Mouse (Mus musculus): ENCODE measurements around the gene Tmem30a. TPM values are rescaled to one million over a fixed set of nuclear protein-coding genes. Genes with fewer than 3 reads are reported as not detected.

Tmem30a gene
- polyA plus RNA-seq, 1 experiment from 2014 or later: 61.2 TPM

DNA sequence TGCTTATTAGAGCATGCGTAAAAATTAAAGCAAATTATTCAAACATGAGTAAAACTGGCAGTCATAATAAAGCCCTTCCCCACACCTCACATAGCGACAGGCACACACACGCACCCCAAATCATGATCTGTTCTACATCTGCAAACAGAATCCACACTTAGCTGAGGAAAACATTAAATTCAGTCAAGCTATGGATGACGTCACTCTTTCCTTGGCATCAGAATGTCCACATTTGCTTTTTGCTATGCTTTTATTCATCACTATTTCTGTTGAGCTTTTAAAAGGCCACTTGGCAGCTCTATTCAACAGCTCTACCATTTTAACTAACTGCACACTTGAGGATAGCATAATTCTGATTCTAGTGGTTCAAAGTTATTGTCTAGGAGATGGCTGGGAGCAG, 21.3 kb upstream of the Tmem30a start:
- no peaks in the 10 kb centered on the region for H3K4me1 ChIP-seq (replicated peaks)
- 94% methylated on average over 4 of the region's 4 CpGs for WGBS
- H3K27me3 ChIP-seq (ENCODE audit: insufficient read depth, poor library complexity, severe bottlenecking): no peaks in the 10 kb centered on the region
- peaks cover 36% of the 10 kb centered on the region for H3K36me3 ChIP-seq
- H3K4me3 ChIP-seq: no peak overlapping the region
- peaks cover 19% of the 10 kb centered on the region for H3K9me3 ChIP-seq
- H3K27ac ChIP-seq: no peak overlapping the region
- DNase-seq (ENCODE audit: low spot score): no peak

GRCm38 (mm10) chr9:79810969-79811902, 17.9 kb upstream of the Tmem30a start:
- Histone ChIP-seq H3K27me3 (ENCODE audit: insufficient read depth, poor library complexity, severe bottlenecking) (no peaks in the 10 kb centered on the region), H3K4me1 (replicated peaks) (0 out of 2 replicates have a peak, but pooled peaks cover 3% of the 10 kb centered on the region), H3K36me3 (peaks cover 4% of the 10 kb centered on the region; the same call in 1 of the 2 replicates), H3K27ac (no peak overlapping the region), H3K9me3 (no peaks in the 10 kb centered on the region), H3K4me3 (no peak overlapping the region)
- DNase-seq (ENCODE audit: low spot score): no peak
- 83% methylated on average over 11 of the region's 11 CpGs for WGBS

GRCm38 (mm10) chr9:79810534-79810933, 17.2 kb upstream of the Tmem30a start:
- Histone ChIP-seq H3K4me3 (no peak overlapping the region), H3K27me3 (ENCODE audit: insufficient read depth, poor library complexity, severe bottlenecking) (no peaks in the 10 kb centered on the region), H3K4me1 (replicated peaks) (0 out of 2 replicates have a peak, but pooled peaks cover 3% of the 10 kb centered on the region), H3K9me3 (no peaks in the 10 kb centered on the region), H3K36me3 (no peaks in the 10 kb centered on the region), H3K27ac (no peak overlapping the region)
- WGBS: 91% methylated on average over 3 of the region's 3 CpGs
- no peak for DNase-seq (ENCODE audit: low spot score)

DNA sequence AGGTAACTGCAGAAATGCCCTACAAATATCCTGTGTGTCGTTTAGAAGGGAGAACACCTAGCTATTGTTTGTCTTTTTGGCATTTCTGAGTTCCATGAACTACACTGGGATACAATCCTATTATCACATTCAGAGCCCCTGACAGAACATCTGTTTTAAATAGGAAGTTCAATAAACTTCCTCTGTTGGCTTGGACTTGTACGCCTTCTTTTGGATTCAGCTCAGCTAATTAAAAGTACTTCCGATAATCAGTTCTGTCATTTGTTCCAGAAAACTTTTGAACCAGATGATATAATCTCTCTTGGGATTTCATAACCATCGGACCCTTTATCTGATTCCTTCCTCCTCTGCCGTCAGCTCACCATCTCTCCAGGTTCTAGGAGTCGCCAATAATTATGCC, 16.1 kb upstream of the Tmem30a start:
- WGBS: 78% methylated on average over 6 of the region's 6 CpGs
- no peaks in the 10 kb centered on the region for H3K9me3 ChIP-seq
- H3K27me3 ChIP-seq (ENCODE audit: insufficient read depth, poor library complexity, severe bottlenecking): no peaks in the 10 kb centered on the region
- H3K4me3 ChIP-seq: no peak overlapping the region
- no peak overlapping the region for H3K27ac ChIP-seq
- DNase-seq (ENCODE audit: low spot score): no peak
- no peaks in the 10 kb centered on the region for H3K36me3 ChIP-seq
- H3K4me1 ChIP-seq (replicated peaks): 0 out of 2 replicates have a peak, but pooled peaks cover 3% of the 10 kb centered on the region

DNA sequence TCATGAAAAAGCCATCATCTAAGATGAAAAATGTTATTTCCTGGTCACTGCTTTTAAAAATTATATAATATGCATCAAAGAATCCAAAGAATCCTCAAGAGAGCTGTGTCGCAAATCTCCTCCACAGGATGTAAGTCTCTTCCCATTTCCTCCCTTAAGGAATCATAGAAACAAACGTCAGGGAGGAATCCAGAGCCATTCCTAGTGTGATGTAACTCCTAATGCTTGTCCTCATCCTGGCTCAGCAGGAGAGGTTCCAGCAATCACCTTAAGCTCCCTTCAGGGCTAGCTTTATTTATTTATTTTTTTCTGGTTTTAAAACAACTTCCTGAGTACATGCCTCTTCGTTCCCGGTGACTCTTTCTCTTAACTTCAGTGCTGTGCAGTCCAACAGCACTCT, 13.9 kb upstream of the Tmem30a start:
- Histone ChIP-seq H3K36me3 (no peaks in the 10 kb centered on the region), H3K9me3 (no peaks in the 10 kb centered on the region), H3K4me3 (no peak overlapping the region), H3K4me1 (replicated peaks) (0 out of 2 replicates have a peak, but pooled peaks cover 3% of the 10 kb centered on the region), H3K27ac (no peak overlapping the region), H3K27me3 (ENCODE audit: insufficient read depth, poor library complexity, severe bottlenecking) (no peaks in the 10 kb centered on the region)
- DNase-seq (ENCODE audit: low spot score): no peak
- WGBS: 58% methylated on average over 4 of the region's 4 CpGs

DNA sequence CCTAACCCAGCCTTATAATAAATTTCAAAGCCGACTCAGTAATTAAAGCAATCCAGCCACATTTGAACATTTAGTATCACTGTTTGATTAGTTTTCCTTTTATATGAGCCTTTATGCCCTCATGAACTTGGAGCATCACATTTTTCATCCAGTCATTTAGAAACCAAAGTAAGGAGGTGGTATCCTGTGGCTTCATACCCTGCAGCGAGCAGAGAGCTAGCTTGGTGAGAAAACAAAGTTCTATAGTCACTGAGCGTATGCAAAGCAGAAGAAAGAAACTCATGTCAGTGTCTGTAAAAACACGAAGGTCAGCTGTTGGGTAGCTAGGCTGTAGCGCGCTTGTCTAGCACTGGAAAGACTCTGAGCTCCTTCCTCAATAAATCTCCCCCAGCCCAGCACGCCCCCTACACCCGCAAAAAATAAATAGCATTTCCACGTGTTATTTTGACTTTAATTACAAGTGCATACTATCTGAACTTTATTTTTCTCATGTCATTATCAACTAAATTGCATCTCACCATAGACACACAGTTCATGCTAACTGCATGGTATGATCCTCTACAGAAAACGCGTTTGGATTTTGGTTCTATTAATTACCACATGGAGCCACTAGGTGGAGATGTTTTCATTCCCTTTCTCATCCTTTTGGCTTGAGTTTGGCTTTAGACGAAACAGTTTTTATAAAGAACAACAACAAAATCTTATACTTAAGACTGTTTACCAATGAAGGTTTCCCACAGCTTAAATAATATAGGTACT, 13.2 kb upstream of the Tmem30a start:
- Histone ChIP-seq H3K9me3 (no peaks in the 10 kb centered on the region), H3K27me3 (ENCODE audit: insufficient read depth, poor library complexity, severe bottlenecking) (no peaks in the 10 kb centered on the region), H3K27ac (no peak overlapping the region), H3K4me1 (replicated peaks) (0 out of 2 replicates have a peak, but pooled peaks cover 3% of the 10 kb centered on the region), H3K36me3 (no peaks in the 10 kb centered on the region), H3K4me3 (no peak overlapping the region)
- 47% methylated on average over 12 of the region's 12 CpGs for WGBS
- no peak for DNase-seq (ENCODE audit: low spot score)

GRCm38 (mm10) chr9:79805426-79805825, 12.1 kb upstream of the Tmem30a start:
- DNase-seq (ENCODE audit: low spot score): no peak
- 88% methylated on average over 10 of the region's 10 CpGs for WGBS
- Histone ChIP-seq H3K27me3 (ENCODE audit: insufficient read depth, poor library complexity, severe bottlenecking) (no peaks in the 10 kb centered on the region), H3K4me3 (no peak overlapping the region), H3K36me3 (no peaks in the 10 kb centered on the region), H3K4me1 (replicated peaks) (0 out of 2 replicates have a peak, but pooled peaks cover 3% of the 10 kb centered on the region), H3K27ac (no peak overlapping the region), H3K9me3 (no peaks in the 10 kb centered on the region)

- Histone ChIP-seq H3K4me1 (replicated peaks) (peaks cover 14% of the 10 kb centered on the region), H3K27ac (no peak overlapping the region), H3K9me3 (no peaks in the 10 kb centered on the region), H3K36me3 (no peaks in the 10 kb centered on the region), H3K4me3 (no peak overlapping the region), H3K27me3 (ENCODE audit: insufficient read depth, poor library complexity, severe bottlenecking) (no peaks in the 10 kb centered on the region)
- DNase-seq (ENCODE audit: low spot score): no peak
- 76% methylated on average over 7 of the region's 7 CpGs for WGBS
Measured at GRCm38 (mm10) chr9:79796461-79797135, 3.3 kb upstream of the Tmem30a start.

- Histone ChIP-seq H3K9me3 (no peaks in the 10 kb centered on the region), H3K4me1 (replicated peaks) (peaks cover 26% of the 10 kb centered on the region), H3K27me3 (ENCODE audit: insufficient read depth, poor library complexity, severe bottlenecking) (no peaks in the 10 kb centered on the region), H3K36me3 (no peaks in the 10 kb centered on the region), H3K4me3 (no peak overlapping the region), H3K27ac (no peak overlapping the region)
- 89% methylated on average over 1 of the region's 1 CpGs for WGBS
- DNase-seq (ENCODE audit: low spot score): no peak
Measured at GRCm38 (mm10) chr9:79795076-79795475, 1.8 kb upstream of the Tmem30a start.

DNA sequence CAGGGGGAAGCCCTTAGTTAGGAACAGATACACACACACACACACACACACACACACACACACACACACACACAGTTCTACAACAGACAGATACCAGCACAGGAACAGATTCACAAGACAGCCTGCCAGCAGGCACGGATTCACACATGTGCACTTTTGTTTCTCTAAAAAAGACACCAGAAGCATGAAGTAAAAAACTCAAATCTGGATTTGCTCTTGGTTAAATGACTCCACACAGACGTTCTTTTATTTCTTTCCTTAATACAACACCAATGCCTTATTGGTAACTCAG, 7.6 kb downstream of the Tmem30a start:
- 76% methylated on average over 2 of the region's 2 CpGs for WGBS
- no peaks in the 10 kb centered on the region for H3K9me3 ChIP-seq
- H3K27ac ChIP-seq: no peak overlapping the region
- no peaks in the 10 kb centered on the region for H3K27me3 ChIP-seq (ENCODE audit: insufficient read depth, poor library complexity, severe bottlenecking)
- peaks cover 10% of the 10 kb centered on the region; the same call in 1 of the 2 replicates for H3K4me1 ChIP-seq (replicated peaks)
- H3K4me3 ChIP-seq: no peak overlapping the region
- no peaks in the 10 kb centered on the region for H3K36me3 ChIP-seq
- no peak for DNase-seq (ENCODE audit: low spot score)

GRCm38 (mm10) chr9:79784934-79785793, 8.1 kb downstream of the Tmem30a start:
- WGBS: 95% methylated on average over 2 of the region's 2 CpGs
- H3K4me3 ChIP-seq: no peak overlapping the region

GRCm38 (mm10) chr9:79784439-79784838, 8.9 kb downstream of the Tmem30a start:
- Histone ChIP-seq H3K9me3 (no peaks in the 10 kb centered on the region), H3K27ac (no peak overlapping the region), H3K27me3 (ENCODE audit: insufficient read depth, poor library complexity, severe bottlenecking) (no peaks in the 10 kb centered on the region), H3K36me3 (no peaks in the 10 kb centered on the region), H3K4me3 (no peak overlapping the region), H3K4me1 (replicated peaks) (peaks cover 4% of the 10 kb centered on the region; the same call in 1 of the 2 replicates)
- WGBS: 79% methylated on average over 3 of the region's 3 CpGs
- DNase-seq (ENCODE audit: low spot score): no peak

More at GRCm38 (mm10) chr9:79784934-79785793, 8.1 kb downstream of the Tmem30a start:
- DNase-seq (ENCODE audit: low spot score): no peak
- H3K36me3 ChIP-seq: no peaks in the 10 kb centered on the region
- H3K4me1 ChIP-seq (replicated peaks): peaks cover 8% of the 10 kb centered on the region; the same call in 1 of the 2 replicates
- H3K27ac ChIP-seq: no peak overlapping the region
- H3K9me3 ChIP-seq: no peaks in the 10 kb centered on the region
- H3K27me3 ChIP-seq (ENCODE audit: insufficient read depth, poor library complexity, severe bottlenecking): no peaks in the 10 kb centered on the region

Data from hindbrain, embryonic 10.5 days (tissue).